8 mouse cellular contexts compared by ENCODE assay signal in the genomic region with DNA sequence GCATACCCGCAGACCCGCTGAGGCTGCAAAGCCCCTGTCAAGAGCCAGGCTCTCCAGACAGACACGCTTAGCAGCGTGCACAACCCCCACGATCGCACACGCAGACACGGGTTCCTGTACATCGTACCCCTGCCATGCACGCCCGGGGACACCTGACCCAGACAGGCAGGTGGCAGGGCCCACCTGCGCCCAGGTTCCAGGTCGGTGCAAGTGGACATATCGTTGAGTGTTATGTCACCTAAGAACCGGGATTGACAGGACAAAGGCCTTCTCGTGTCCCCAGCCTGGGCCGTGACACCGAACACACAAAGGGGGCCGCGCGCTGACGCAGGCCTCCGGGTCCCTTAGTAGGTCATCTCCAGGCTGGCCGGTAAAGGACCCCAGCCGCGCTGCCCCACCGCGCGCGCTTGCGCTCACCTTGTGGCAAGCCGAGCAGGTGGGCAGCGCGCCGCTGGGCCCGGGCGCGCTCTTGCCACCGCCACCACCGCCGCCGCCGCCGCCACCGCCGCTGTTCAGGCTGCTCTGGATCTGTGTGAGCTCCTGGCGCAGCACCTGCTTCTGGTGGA. TPM values are rescaled to one million over a fixed set of nuclear protein-coding genes. Genes with fewer than 3 reads are reported as not detected.
DNase-seq lines count a peak whose midpoint lies in the region; ATAC-seq and TF ChIP-seq lines count a peak whose summit lies in the region.

No protein-coding gene starts in this region.

- H3K4me1 ChIP-seq in kidney, postnatal 0 days (replicated peaks; ENCODE audit: insufficient read depth, low read length), result peaks cover 48% of the 10 kb centered on the region
- peaks cover 64% of the 10 kb centered on the region for H3K4me1 ChIP-seq in forebrain, embryonic 15.5 days
- peaks cover 3% of the 10 kb centered on the region for H3K4me1 ChIP-seq in liver, embryonic 16.5 days (ENCODE audit: control insufficient read depth, low read depth, low read length)

- no peak for DNase-seq in kidney, postnatal 0 days (ENCODE audit: low spot score)
- DNase-seq in kidney, adult 18-20 months, result no peak
- peak; percentile 43 for DNase-seq in cerebellum, adult 8-10 months
- DNase-seq in urinary bladder, adult 2 months (ENCODE audit: low spot score), result no peak
- DNase-seq in layer of hippocampus, postnatal 10 days (ENCODE audit: low spot score in 2 of 2), result no peak
- DNase-seq in layer of hippocampus, adult 9-11 months, result no peak

- no peak for TF ChIP-seq CTCF in kidney, postnatal 0 days (IDR thresholded peaks at IDR 0.05; ENCODE audit: low read depth)

- 8% methylated on average over 47 of the region's 47 CpGs for WGBS in kidney, postnatal 0 days
- WGBS in forebrain, embryonic 15.5 days, result 6% methylated on average over 47 of the region's 47 CpGs
- WGBS in liver, embryonic 16.5 days (ENCODE audit: insufficient replicate concordance), result 17% methylated on average over 47 of the region's 47 CpGs

- no peaks in the 10 kb centered on the region for H3K36me3 ChIP-seq in kidney, postnatal 0 days (ENCODE audit: insufficient read depth, low read length)
- H3K36me3 ChIP-seq in forebrain, embryonic 15.5 days, result no peaks in the 10 kb centered on the region
- H3K36me3 ChIP-seq in liver, embryonic 16.5 days (ENCODE audit: control insufficient read depth, insufficient read depth), result no peaks in the 10 kb centered on the region

- no peaks in the 10 kb centered on the region for H3K9me3 ChIP-seq in kidney, postnatal 0 days (replicated peaks; ENCODE audit: low read length)
- no peaks in the 10 kb centered on the region for H3K9me3 ChIP-seq in forebrain, embryonic 15.5 days
- H3K9me3 ChIP-seq in liver, embryonic 16.5 days (replicated peaks; ENCODE audit: control insufficient read depth, low read length), result no peaks in the 10 kb centered on the region

- peak overlapping the region; percentile 74 for H3K4me2 ChIP-seq in kidney, postnatal 0 days (ENCODE audit: low read length)
- H3K4me2 ChIP-seq in forebrain, embryonic 15.5 days (replicated peaks), result peak overlapping the region; percentile 99
- H3K4me2 ChIP-seq in liver, embryonic 16.5 days (ENCODE audit: low read depth, low read length), result peak overlapping the region; percentile 60

- no peak for ATAC-seq in kidney, postnatal 0 days (replicated peaks; ENCODE audit: low FRiP score, low read depth)
- ATAC-seq in forebrain, embryonic 15.5 days (replicated peaks), result no peak
- ATAC-seq in liver, embryonic 16.5 days (ENCODE audit: low read depth), result no peak

- peak overlapping the region; percentile 51; the same call in 1 of the 2 replicates for H3K27ac ChIP-seq in kidney, postnatal 0 days
- H3K27ac ChIP-seq in forebrain, embryonic 15.5 days (replicated peaks), result peak overlapping the region; percentile 79
- no peak overlapping the region for H3K27ac ChIP-seq in liver, embryonic 16.5 days (ENCODE audit: low read length)

- no peaks in the 10 kb centered on the region for H3K27me3 ChIP-seq in kidney, postnatal 0 days (ENCODE audit: insufficient read depth, low read length)
- no peaks in the 10 kb centered on the region for H3K27me3 ChIP-seq in forebrain, embryonic 15.5 days
- peaks cover 55% of the 10 kb centered on the region for H3K27me3 ChIP-seq in liver, embryonic 16.5 days (ENCODE audit: control insufficient read depth, insufficient read depth, low read depth, low read length)

- H3K9ac ChIP-seq in kidney, postnatal 0 days (ENCODE audit: low read depth, low read length), result peak overlapping the region; percentile 68
- peak overlapping the region; percentile 83 for H3K9ac ChIP-seq in forebrain, embryonic 15.5 days (replicated peaks)
- H3K9ac ChIP-seq in liver, embryonic 16.5 days (ENCODE audit: low read depth, low read length), result peak overlapping the region; percentile 39

- H3K4me3 ChIP-seq in kidney, postnatal 0 days (replicated peaks; ENCODE audit: low read depth, low read length), result peak overlapping the region; percentile 60
- H3K4me3 ChIP-seq in forebrain, embryonic 15.5 days, result peak overlapping the region; percentile 94
- peak overlapping the region; percentile 57 for H3K4me3 ChIP-seq in liver, embryonic 16.5 days (ENCODE audit: low read depth, low read length)

RNA-seq across cellular contexts. Expression of a gene that starts 1.3 kb away (rescaled TPM):
- polyA plus RNA-seq in kidney, postnatal 0 days (2015; fragmentation: Nextera tagmentation; extraction: Ambion mirVana), result 10.9 and 13.5 TPM in 2 replicates
- polyA plus RNA-seq in forebrain, embryonic 15.5 days (2015; fragmentation: Nextera tagmentation; extraction: Ambion mirVana), result 36.7 and 39.2 TPM in 2 replicates
- 1.3 and 1.6 TPM in 2 replicates for polyA plus RNA-seq in liver, embryonic 16.5 days (2015; fragmentation: Nextera tagmentation; extraction: Ambion mirVana)
- polyA plus RNA-seq in urinary bladder, adult 2 months (2012; rRNA removed), result 16.9 and 22.7 TPM in 2 replicates
- total RNA-seq in layer of hippocampus, postnatal 10 days (2021), result 10 to 100 TPM; 93.9 to 95.2 TPM
